Mouse (Mus musculus) B cell, adult (primary cell): ENCODE results near the gene 4930562C15Rik. TPM values are rescaled to one million over a fixed set of nuclear protein-coding genes. Genes with fewer than 3 reads are reported as not detected.

Experiments used
- total RNA-seq: library from RNA; stranded (reverse); gene quantifications from 4 replicates; pipeline ENCODE4 v1.2.4, GENCODE M21; 2023; ENCODE audit not compliant: inconsistent age

4930562C15Rik gene
- not detected in 4 replicates for total RNA-seq

GRCm38 (mm10) chr16:4835191-4835590 lies at the start of gene 4930562C15Rik:
4930562C15Rik (plus strand) TSS chr16:4835416.

GRCm38 (mm10) chr16:4789810-4790559 lies 45.2 kb upstream of the 4930562C15Rik start, which contains the start of gene Cdip1:
Cdip1 (minus strand) TSS chr16:4790292.

GRCm38 (mm10) chr16:4880136-4880825 lies 45.1 kb downstream of the 4930562C15Rik start, which contains the start of gene Ubald1:
Ubald1 (minus strand) TSS chr16:4880315.

GRCm38 (mm10) chr16:4885760-4886689 lies 50.8 kb downstream of the 4930562C15Rik start, which contains the start of gene Mgrn1:
Mgrn1 (plus strand) TSS chr16:4886249.

Other genes with a start within 250 kb of the 4930562C15Rik start
- 0.13 to 0.61 TPM (median 0.45 TPM) in 3 of 4 replicates, not detected in the other for gene Glis2, start 240.7 kb upstream of the 4930562C15Rik start, total RNA-seq
- 35.3 to 46.5 TPM (median 42.0 TPM) in 4 replicates for gene Pam16, start 210.4 kb upstream of the 4930562C15Rik start, total RNA-seq
- 0.63 to 2.5 TPM (median 0.81 TPM) in 3 of 4 replicates, not detected in the other for gene Vasn, start 195.5 kb upstream of the 4930562C15Rik start, total RNA-seq
- 30.1 to 34.1 TPM (median 31.9 TPM) in 4 replicates for gene Dnaja3, start 195.4 kb upstream of the 4930562C15Rik start, total RNA-seq
- 202 to 234 TPM (median 210 TPM) in 4 replicates for gene Coro7, start 155.6 kb upstream of the 4930562C15Rik start, total RNA-seq
- gene Nmral1, start 116.1 kb upstream of the 4930562C15Rik start, total RNA-seq, result 10.6 to 12.9 TPM (median 11.6 TPM) in 4 replicates
- gene Hmox2, start 109.1 kb upstream of the 4930562C15Rik start, total RNA-seq, result 47.7 to 55.4 TPM (median 53.2 TPM) in 4 replicates
- 54.2 to 63.9 TPM (median 60.2 TPM) in 4 replicates for gene Cdip1, start 45.1 kb upstream of the 4930562C15Rik start, total RNA-seq
- gene Ubald1, start 44.9 kb downstream of the 4930562C15Rik start, total RNA-seq, result 173 to 195 TPM (median 185 TPM) in 4 replicates
- gene Mgrn1, start 50.8 kb downstream of the 4930562C15Rik start, total RNA-seq, result 138 to 157 TPM (median 152 TPM) in 4 replicates
- gene Nudt16l1, start 103.3 kb downstream of the 4930562C15Rik start, total RNA-seq, result 45.2 to 47.4 TPM (median 46.1 TPM) in 4 replicates
- 78.8 to 99.2 TPM (median 87.6 TPM) in 4 replicates for gene Anks3, start 128.8 kb downstream of the 4930562C15Rik start, total RNA-seq
- not detected in 4 replicates for gene Sept12, start 162.4 kb downstream of the 4930562C15Rik start, total RNA-seq
- not detected in 4 replicates for gene Smim22, start 171.9 kb downstream of the 4930562C15Rik start, total RNA-seq
- gene Rogdi, start 178.1 kb downstream of the 4930562C15Rik start, total RNA-seq, result 103 to 117 TPM (median 113 TPM) in 4 replicates
- 147 to 149 TPM (median 149 TPM) in 4 replicates for gene Glyr1, start 214.4 kb downstream of the 4930562C15Rik start, total RNA-seq
- 75.6 to 88.8 TPM (median 81.9 TPM) in 4 replicates for gene Ubn1, start 214.6 kb downstream of the 4930562C15Rik start, total RNA-seq